Mouse (Mus musculus) kidney, embryonic 14.5 days (tissue): Measurements from ENCODE around the gene Nup85. TPM values are rescaled to one million over a fixed set of nuclear protein-coding genes. Genes with fewer than 3 reads are reported as not detected.

Experiments
- ATAC-seq: fragments of 200-750 bp; cut with Nextera tagmentation; 2 replicates; pipeline ENCODE4 v1.8.0; 2017; ENCODE audit warnings: moderate number of reproducible peaks, mild to moderate bottlenecking, moderate TSS enrichment, moderate library complexity; ENCODE audit not compliant: low FRiP score, low TSS enrichment
- H3K27ac ChIP-seq: fragments of 300-500 bp; sonication (generic); 2 replicates; pipeline ENCODE4 v1.5.1; 2014; ENCODE audit warnings: low read depth, mild to moderate bottlenecking, low read length, moderate library complexity, mixed read lengths
- H3K27me3 ChIP-seq: fragments of 300-500 bp; sonication (generic); 2 replicates; pipeline ENCODE4 v1.6.1; 2014; ENCODE audit warnings: mild to moderate bottlenecking, low read length; ENCODE audit not compliant: control insufficient read depth, insufficient read depth
- H3K36me3 ChIP-seq: fragments of 300-500 bp; sonication (generic); 2 replicates; pipeline ENCODE4 v1.6.1; 2014; ENCODE audit warnings: low read length, mixed read lengths; ENCODE audit not compliant: control insufficient read depth, insufficient read depth
- H3K4me1 ChIP-seq: fragments of 300-500 bp; sonication (generic); 2 replicates; pipeline ENCODE4 v1.6.1; 2014; ENCODE audit warnings: low read length, mixed read lengths; ENCODE audit not compliant: control insufficient read depth, insufficient read depth
- H3K4me2 ChIP-seq: fragments of 300-500 bp; sonication (generic); replicated peaks from 2 replicates; pipeline ENCODE4 v1.6.1; 2014; ENCODE audit warnings: low read depth, mild to moderate bottlenecking, low read length
- H3K4me3 ChIP-seq: fragments of 300-500 bp; sonication (generic); 2 replicates; pipeline ENCODE4 v1.5.1; 2014; ENCODE audit warnings: mild to moderate bottlenecking, low read length
- H3K9ac ChIP-seq: fragments of 300-500 bp; sonication (generic); 2 replicates; pipeline ENCODE4 v1.6.1; 2014; ENCODE audit warnings: low read depth, mild to moderate bottlenecking, low read length, moderate library complexity
- H3K9me3 ChIP-seq: fragments of 300-500 bp; sonication (generic); 2 replicates; pipeline ENCODE4 v1.6.1; 2016; ENCODE audit warnings: low read length; ENCODE audit not compliant: control insufficient read depth
- WGBS: fragments of 180-500 bp; shearing (Covaris S2); extraction: QIAGEN DNeasy Blood & Tissue Kit; methylation state at CpG from one replicate; pipeline ENCODE4 v1.1.7; 2014; 5-methylcytosine and 5-hydroxymethylcytosine counted together
- polyA plus RNA-seq: library from polyadenylated mRNA; unstranded; fragments of >200 nt; fragmentation: Nextera tagmentation; extraction: Ambion mirVana; gene quantifications from 2 replicates; pipeline ENCODE4 v1.2.1, GENCODE M21; 2014

Gene Nup85
- polyA plus RNA-seq, 1 experiment from 2014 or later: 197 TPM

GRCm38 (mm10) chr11:115555717-115556116, 8.5 kb upstream of the Nup85 start:
- Histone ChIP-seq H3K36me3 (no peaks in the 10 kb centered on the region), H3K27me3 (no peaks in the 10 kb centered on the region), H3K4me2 (no peak overlapping the region), H3K27ac (no peak overlapping the region), H3K4me3 (no peak overlapping the region), H3K4me1 (no peaks in the 10 kb centered on the region), H3K9me3 (no peaks in the 10 kb centered on the region), H3K9ac (no peak overlapping the region)
- WGBS: 77% methylated on average over 17 of the region's 17 CpGs
- no peak for ATAC-seq

GRCm38 (mm10) chr11:115563406-115563805, 828 bp upstream of the Nup85 start:
- peak overlapping the region; percentile 73; the same call in 1 of the 2 replicates for H3K27ac ChIP-seq
- WGBS: 52% methylated on average over 4 of the region's 4 CpGs
- peaks cover 13% of the 10 kb centered on the region for H3K4me1 ChIP-seq
- peaks cover 24% of the 10 kb centered on the region for H3K36me3 ChIP-seq
- peak overlapping the region; percentile 60 for H3K4me3 ChIP-seq
- peak overlapping the region; percentile 74; the same call in 1 of the 2 replicates for H3K9ac ChIP-seq
- ATAC-seq: no peak
- H3K27me3 ChIP-seq: no peaks in the 10 kb centered on the region
- no peaks in the 10 kb centered on the region for H3K9me3 ChIP-seq
- H3K4me2 ChIP-seq: peak overlapping the region; percentile 69

- Histone ChIP-seq H3K4me3 (peak overlapping the region; percentile 60), H3K9me3 (no peaks in the 10 kb centered on the region), H3K27ac (no peak overlapping the region), H3K4me1 (peaks cover 13% of the 10 kb centered on the region), H3K27me3 (no peaks in the 10 kb centered on the region), H3K4me2 (peak overlapping the region; percentile 69), H3K9ac (peak overlapping the region; percentile 74), H3K36me3 (peaks cover 40% of the 10 kb centered on the region)
- 15% methylated on average over 7 of the region's 7 CpGs for WGBS
- ATAC-seq: no peak
Measured at GRCm38 (mm10) chr11:115564961-115565360, 727 bp downstream of the Nup85 start.

GRCm38 (mm10) chr11:115579080-115579479, 14.8 kb downstream of the Nup85 start:
- no peak for ATAC-seq
- Histone ChIP-seq H3K4me3 (no peak overlapping the region), H3K36me3 (peaks cover 71% of the 10 kb centered on the region)

GRCm38 (mm10) chr11:115582913-115583606, 18.8 kb downstream of the Nup85 start:
- Histone ChIP-seq H3K4me3 (no peak overlapping the region), H3K27ac (no peak overlapping the region), H3K9ac (no peak overlapping the region), H3K4me2 (no peak overlapping the region), H3K4me1 (no peaks in the 10 kb centered on the region), H3K9me3 (no peaks in the 10 kb centered on the region), H3K36me3 (peaks cover 96% of the 10 kb centered on the region), H3K27me3 (no peaks in the 10 kb centered on the region)
- WGBS: 82% methylated on average over 10 of the region's 10 CpGs
- ATAC-seq: no peak

More at GRCm38 (mm10) chr11:115579080-115579479, 14.8 kb downstream of the Nup85 start:
- no peaks in the 10 kb centered on the region for H3K4me1 ChIP-seq
- H3K9me3 ChIP-seq: no peaks in the 10 kb centered on the region
- H3K27me3 ChIP-seq: no peaks in the 10 kb centered on the region
- no peak overlapping the region for H3K4me2 ChIP-seq
- H3K27ac ChIP-seq: no peak overlapping the region
- H3K9ac ChIP-seq: no peak overlapping the region

- Histone ChIP-seq H3K4me2 (no peak overlapping the region), H3K4me1 (no peaks in the 10 kb centered on the region), H3K27me3 (no peaks in the 10 kb centered on the region), H3K27ac (no peak overlapping the region), H3K36me3 (peaks cover 94% of the 10 kb centered on the region), H3K9ac (no peak overlapping the region), H3K4me3 (no peak overlapping the region), H3K9me3 (no peaks in the 10 kb centered on the region)
- 86% methylated on average over 10 of the region's 10 CpGs for WGBS
- ATAC-seq: no peak
Measured at GRCm38 (mm10) chr11:115584376-115585073, 20.3 kb downstream of the Nup85 start.

GRCm38 (mm10) chr11:115585573-115586100, 21.4 kb downstream of the Nup85 start:
- ATAC-seq: no peak
- Histone ChIP-seq H3K36me3 (peaks cover 97% of the 10 kb centered on the region), H3K4me3 (no peak overlapping the region), H3K4me1 (no peaks in the 10 kb centered on the region), H3K27me3 (no peaks in the 10 kb centered on the region), H3K9me3 (no peaks in the 10 kb centered on the region), H3K27ac (no peak overlapping the region), H3K9ac (no peak overlapping the region), H3K4me2 (no peak overlapping the region)
- 91% methylated on average over 7 of the region's 7 CpGs for WGBS

GRCm38 (mm10) chr11:115586403-115586802, 22.2 kb downstream of the Nup85 start:
- H3K4me1 ChIP-seq: no peaks in the 10 kb centered on the region
- no peaks in the 10 kb centered on the region for H3K9me3 ChIP-seq
- 88% methylated on average over 9 of the region's 9 CpGs for WGBS
- H3K9ac ChIP-seq: no peak overlapping the region
- H3K4me2 ChIP-seq: no peak overlapping the region
- H3K4me3 ChIP-seq: no peak overlapping the region
- no peak for ATAC-seq
- H3K36me3 ChIP-seq: peaks cover 97% of the 10 kb centered on the region
- H3K27ac ChIP-seq: no peak overlapping the region
- H3K27me3 ChIP-seq: no peaks in the 10 kb centered on the region

GRCm38 (mm10) chr11:115587984-115588383, 23.8 kb downstream of the Nup85 start:
- no peak overlapping the region for H3K27ac ChIP-seq
- no peak overlapping the region for H3K9ac ChIP-seq
- H3K4me3 ChIP-seq: no peak overlapping the region
- no peak overlapping the region for H3K4me2 ChIP-seq
- WGBS: 78% methylated on average over 9 of the region's 9 CpGs
- H3K27me3 ChIP-seq: no peaks in the 10 kb centered on the region
- peak; percentile 34; the same call in 1 of the 2 replicates for ATAC-seq
- no peaks in the 10 kb centered on the region for H3K9me3 ChIP-seq
- H3K4me1 ChIP-seq: no peaks in the 10 kb centered on the region
- H3K36me3 ChIP-seq: peaks cover 97% of the 10 kb centered on the region
